Mouse (Mus musculus) forebrain, embryonic 14.5 days (tissue): Measurements from ENCODE around the gene Narfl. TPM values are rescaled to one million over a fixed set of nuclear protein-coding genes. Genes with fewer than 3 reads are reported as not detected.
"Not testable (repeated sequence)": the region's sequence is repeated elsewhere in the genome, so short reads cannot be mapped to it uniquely, and the experiment has no call there.

Source experiments
- ATAC-seq: fragments of 200-750 bp; cut with Nextera tagmentation; 2 replicates; pipeline ENCODE4 v1.8.0; 2017; ENCODE audit warnings: mild to moderate bottlenecking, moderate library complexity
- DNase-seq: peaks from one replicate; pipeline ENCODE4 v3.0.0-alpha.2; 2015; ENCODE audit warnings: low spot score
- H3K27ac ChIP-seq: fragments of 300-500 bp; sonication (generic); 2 replicates; pipeline ENCODE4 v1.5.1; 2014; ENCODE audit warnings: low read depth, mild to moderate bottlenecking, control low read depth, low read length, moderate library complexity
- H3K27me3 ChIP-seq: fragments of 300-500 bp; sonication (generic); replicated peaks from 2 replicates; pipeline ENCODE4 v1.6.1; 2014; ENCODE audit warnings: low read length, control low read depth, mixed read lengths; ENCODE audit not compliant: control insufficient read depth, insufficient read depth
- H3K36me3 ChIP-seq: fragments of 300-500 bp; sonication (generic); 2 replicates; pipeline ENCODE4 v1.6.1; 2014; ENCODE audit warnings: low read length, control low read depth; ENCODE audit not compliant: control insufficient read depth, insufficient read depth
- H3K4me1 ChIP-seq: fragments of 300-500 bp; sonication (generic); 2 replicates; pipeline ENCODE4 v1.6.1; 2014; ENCODE audit warnings: antibody characterized with exemption, low read length, control low read depth; ENCODE audit not compliant: control insufficient read depth, insufficient read depth
- H3K4me2 ChIP-seq: fragments of 300-500 bp; sonication (generic); 2 replicates; pipeline ENCODE4 v1.6.1; 2014; ENCODE audit warnings: mild to moderate bottlenecking, control low read depth, low read length
- H3K4me3 ChIP-seq: fragments of 300-500 bp; sonication (generic); 2 replicates; pipeline ENCODE4 v1.5.1; 2014; ENCODE audit warnings: low read depth, low read length, control low read depth
- H3K9ac ChIP-seq: fragments of 300-500 bp; sonication (generic); 2 replicates; pipeline ENCODE4 v1.6.1; 2014; ENCODE audit warnings: mild to moderate bottlenecking, low read length, control low read depth, moderate library complexity
- H3K9me3 ChIP-seq: fragments of 300-500 bp; sonication (generic); replicated peaks from 2 replicates; pipeline ENCODE4 v1.6.1; 2016; ENCODE audit warnings: low read length, control low read depth, mixed read lengths; ENCODE audit not compliant: control insufficient read depth
- WGBS: fragments of 180-500 bp; shearing (Covaris S2); extraction: QIAGEN DNeasy Blood & Tissue Kit; methylation state at CpG from one replicate; pipeline ENCODE4 v1.1.7; 2014; 5-methylcytosine and 5-hydroxymethylcytosine counted together
- polyA plus RNA-seq: library from polyadenylated mRNA; unstranded; fragments of >200 nt; fragmentation: Nextera tagmentation; extraction: Ambion mirVana; gene quantifications from 2 replicates; pipeline ENCODE4 v1.2.1, GENCODE M21; 2014

Gene Narfl
- polyA plus RNA-seq, 1 experiment from 2014 or later, result 30.2 TPM

DNA sequence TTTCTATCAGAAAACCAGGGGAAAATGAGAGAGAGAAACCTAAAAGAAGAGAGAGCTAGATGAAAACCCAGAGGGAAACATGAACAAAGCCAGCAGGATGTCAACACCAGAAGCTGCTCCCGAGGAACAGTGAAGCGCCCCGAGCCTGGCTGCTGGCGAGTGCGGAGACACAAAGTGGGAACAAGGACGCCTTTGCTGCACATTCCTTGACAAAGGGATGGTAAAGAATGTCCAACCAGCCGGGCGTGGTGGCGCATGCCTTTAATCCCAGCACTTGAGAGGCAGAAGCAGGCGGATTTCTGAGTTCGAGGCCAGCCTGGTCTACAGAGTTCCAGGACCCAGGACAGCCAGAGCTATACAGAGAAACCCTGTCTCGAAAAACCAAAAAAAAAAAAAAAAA lies 32.1 kb upstream of the Narfl start:
- H3K4me3 ChIP-seq, H3K36me3 ChIP-seq, H3K9ac ChIP-seq, DNase-seq, H3K27ac ChIP-seq, H3K27me3 ChIP-seq, H3K4me2 ChIP-seq, H3K9me3 ChIP-seq, H3K4me1 ChIP-seq, ATAC-seq: not testable (repeated sequence)
- 68% methylated on average over 12 of the region's 12 CpGs for WGBS

- H3K36me3 ChIP-seq, result no peaks in the 10 kb centered on the region
- ATAC-seq (no peak), DNase-seq (no peak)
- H3K4me1 ChIP-seq, result no peaks in the 10 kb centered on the region
- H3K4me3 ChIP-seq, result no peak overlapping the region
- no peaks in the 10 kb centered on the region for H3K27me3 ChIP-seq
- H3K9ac ChIP-seq, result no peak overlapping the region
- 94% methylated on average over 9 of the region's 9 CpGs for WGBS
- no peaks in the 10 kb centered on the region for H3K9me3 ChIP-seq
- H3K27ac ChIP-seq, result no peak overlapping the region
- no peak overlapping the region for H3K4me2 ChIP-seq
Measured at GRCm38 (mm10) chr17:25743831-25744230, 29.7 kb upstream of the Narfl start.

- DNase-seq, result no peak
- Histone ChIP-seq H3K4me1 (no peaks in the 10 kb centered on the region), H3K9ac (no peak overlapping the region), H3K27me3 (no peaks in the 10 kb centered on the region), H3K27ac (no peak overlapping the region), H3K9me3 (no peaks in the 10 kb centered on the region), H3K4me2 (no peak overlapping the region), H3K36me3 (no peaks in the 10 kb centered on the region), H3K4me3 (no peak overlapping the region)
- ATAC-seq, result no peak
- 79% methylated on average over 10 of the region's 10 CpGs for WGBS
Measured at GRCm38 (mm10) chr17:25744311-25744710, 29.3 kb upstream of the Narfl start.

DNA sequence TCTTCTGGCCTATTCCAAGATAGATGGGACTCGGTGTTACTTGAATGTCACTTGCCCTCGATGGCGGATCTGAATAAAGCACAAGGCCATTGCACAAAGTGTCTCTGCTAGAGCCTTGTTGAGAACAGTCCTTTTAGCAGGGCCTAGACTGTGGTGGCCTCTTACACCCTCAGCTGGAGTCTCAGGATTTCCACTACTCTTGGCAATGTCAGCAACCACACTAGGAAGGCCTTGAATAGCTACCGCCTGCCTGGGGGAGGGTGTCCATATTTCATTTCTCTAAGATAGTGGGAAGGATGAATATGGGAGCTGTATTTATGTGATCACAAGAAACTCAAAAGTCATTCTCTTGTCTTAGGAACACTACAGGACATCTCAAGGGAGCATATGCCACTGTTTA lies 25.3 kb upstream of the Narfl start:
- Histone ChIP-seq H3K4me2 (no peak overlapping the region), H3K27me3 (no peaks in the 10 kb centered on the region), H3K9me3 (no peaks in the 10 kb centered on the region), H3K4me1 (no peaks in the 10 kb centered on the region), H3K36me3 (no peaks in the 10 kb centered on the region), H3K4me3 (no peak overlapping the region), H3K9ac (no peak overlapping the region), H3K27ac (no peak overlapping the region)
- no peak for ATAC-seq
- whole genome bisulfite sequencing, result 97% methylated on average over 4 of the region's 4 CpGs
- no peak for DNase-seq

- WGBS, result 82% methylated on average over 6 of the region's 6 CpGs
- no peak overlapping the region for H3K27ac ChIP-seq
- H3K36me3 ChIP-seq, result no peaks in the 10 kb centered on the region
- H3K9ac ChIP-seq, result no peak overlapping the region
- no peaks in the 10 kb centered on the region for H3K4me1 ChIP-seq
- H3K4me2 ChIP-seq, result no peak overlapping the region
- no peak for ATAC-seq
- no peaks in the 10 kb centered on the region for H3K27me3 ChIP-seq
- no peaks in the 10 kb centered on the region for H3K9me3 ChIP-seq
- no peak for DNase-seq
- no peak overlapping the region for H3K4me3 ChIP-seq
Measured at GRCm38 (mm10) chr17:25749314-25749713, 24.3 kb upstream of the Narfl start.

DNA sequence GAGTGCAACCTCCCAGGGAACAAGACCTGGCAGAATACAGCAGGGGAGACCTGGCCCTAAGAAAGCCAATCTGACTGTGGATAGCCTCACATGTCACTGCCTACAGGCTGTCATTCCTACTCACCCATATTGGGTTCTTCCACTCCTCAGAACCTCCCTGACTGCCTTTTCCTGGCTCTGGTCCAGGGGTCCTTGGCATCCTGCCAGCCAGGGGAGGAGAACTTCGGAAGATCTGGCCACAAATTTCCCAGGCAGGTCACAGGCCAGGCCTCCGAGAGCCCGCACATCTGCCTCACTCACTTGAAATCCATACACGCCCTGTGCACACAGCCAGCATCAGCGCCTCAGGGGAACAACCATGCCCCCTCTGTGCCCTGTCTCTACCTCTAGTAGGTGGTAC lies 22.1 kb upstream of the Narfl start:
- H3K4me2 ChIP-seq, result no peak overlapping the region
- 36% methylated on average over 5 of the region's 5 CpGs for WGBS
- ATAC-seq (no peak), DNase-seq (no peak)
- no peaks in the 10 kb centered on the region for H3K4me1 ChIP-seq
- H3K4me3 ChIP-seq, result no peak overlapping the region
- no peak overlapping the region for H3K9ac ChIP-seq
- no peaks in the 10 kb centered on the region for H3K27me3 ChIP-seq
- no peaks in the 10 kb centered on the region for H3K36me3 ChIP-seq
- no peak overlapping the region for H3K27ac ChIP-seq
- no peaks in the 10 kb centered on the region for H3K9me3 ChIP-seq

DNA sequence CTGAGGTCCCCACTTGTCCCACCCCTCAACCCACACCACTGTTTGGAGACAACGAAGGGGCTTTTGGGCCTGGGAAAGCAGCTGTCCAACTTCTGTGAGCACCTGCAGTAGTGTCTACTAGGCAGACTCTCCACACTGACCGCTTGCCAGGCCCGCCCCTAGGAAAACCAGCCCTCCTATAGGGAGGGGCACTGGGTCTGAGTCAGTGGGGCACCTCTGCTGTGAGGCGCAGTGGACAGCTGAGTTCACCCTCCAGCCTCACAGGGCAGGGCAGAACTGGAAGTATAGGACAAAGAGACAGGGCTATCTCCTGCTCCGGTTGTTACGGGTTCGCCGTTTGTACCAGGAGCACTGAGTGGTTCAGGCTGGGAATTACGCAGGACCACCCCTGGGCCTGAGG lies 19.3 kb upstream of the Narfl start, which contains the start of gene Msln:
Msln (minus strand) TSS at position 138 of the 400 bp plus-strand sequence.
- DNase-seq (no peak), ATAC-seq (no peak)
- no peak within 1 kb of the TSS for H3K27ac ChIP-seq
- no peak within 1 kb of the TSS for H3K4me2 ChIP-seq
- no peaks in the 10 kb centered on the region for H3K4me1 ChIP-seq
- H3K27me3 ChIP-seq, result no peaks in the 10 kb centered on the region
- no peak within 1 kb of the TSS for H3K9ac ChIP-seq
- H3K9me3 ChIP-seq, result no peaks in the 10 kb centered on the region
- H3K36me3 ChIP-seq, result no peaks in the 10 kb centered on the region
- H3K4me3 ChIP-seq, result no peak within 1 kb of the TSS
- WGBS, result 89% methylated on average over 9 of the region's 9 CpGs

DNA sequence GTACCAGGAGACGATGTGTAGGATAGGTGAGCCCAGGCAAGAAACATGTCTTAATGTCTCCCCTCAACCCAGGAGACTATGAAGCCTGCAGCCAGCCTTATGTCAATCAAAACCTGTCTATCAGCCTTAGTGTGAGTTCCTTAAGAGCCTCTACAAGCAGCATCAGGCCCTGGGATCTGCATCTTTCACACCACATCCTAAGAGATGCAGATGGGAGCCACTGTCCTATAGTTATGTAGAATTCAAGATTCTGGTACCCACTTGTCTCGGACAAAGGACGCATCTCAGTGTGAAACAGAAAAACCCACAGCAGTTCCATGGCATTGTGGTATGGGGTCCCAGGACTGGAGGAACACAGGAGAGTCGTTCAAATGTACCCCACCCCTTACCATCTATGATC lies 18.5 kb upstream of the Narfl start:
- WGBS, result 85% methylated on average over 4 of the region's 4 CpGs

GRCm38 (mm10) chr17:25755627-25756377 lies 17.8 kb upstream of the Narfl start:
- H3K27me3 ChIP-seq, result no peaks in the 10 kb centered on the region
- H3K27ac ChIP-seq, result no peak overlapping the region
- WGBS, result 76% methylated on average over 4 of the region's 4 CpGs

More for the DNA sequence above, 18.5 kb upstream of the Narfl start:
- DNase-seq, result no peak
- Histone ChIP-seq H3K9ac (no peak overlapping the region), H3K36me3 (no peaks in the 10 kb centered on the region), H3K9me3 (no peaks in the 10 kb centered on the region), H3K27me3 (no peaks in the 10 kb centered on the region), H3K4me3 (no peak overlapping the region), H3K27ac (no peak overlapping the region), H3K4me2 (no peak overlapping the region), H3K4me1 (no peaks in the 10 kb centered on the region)
- no peak for ATAC-seq

More at GRCm38 (mm10) chr17:25755627-25756377, 17.8 kb upstream of the Narfl start:
- no peak for DNase-seq
- Histone ChIP-seq H3K9ac (no peak overlapping the region), H3K4me1 (no peaks in the 10 kb centered on the region), H3K4me3 (no peak overlapping the region), H3K4me2 (no peak overlapping the region), H3K36me3 (no peaks in the 10 kb centered on the region), H3K9me3 (no peaks in the 10 kb centered on the region)
- ATAC-seq, result no peak
